Mouse (Mus musculus) T-cell, adult 2 months (primary cell): Measurements from ENCODE around the gene Tnnt1.
A peak's percentile ranks its signal among the peaks of the same experiment; 100 is the strongest.

Experiments used
- DNase-seq: peaks from one replicate; pipeline ENCODE4 v3.0.0; 2022; ENCODE audit warnings: low spot score

The Tnnt1 gene

DNA sequence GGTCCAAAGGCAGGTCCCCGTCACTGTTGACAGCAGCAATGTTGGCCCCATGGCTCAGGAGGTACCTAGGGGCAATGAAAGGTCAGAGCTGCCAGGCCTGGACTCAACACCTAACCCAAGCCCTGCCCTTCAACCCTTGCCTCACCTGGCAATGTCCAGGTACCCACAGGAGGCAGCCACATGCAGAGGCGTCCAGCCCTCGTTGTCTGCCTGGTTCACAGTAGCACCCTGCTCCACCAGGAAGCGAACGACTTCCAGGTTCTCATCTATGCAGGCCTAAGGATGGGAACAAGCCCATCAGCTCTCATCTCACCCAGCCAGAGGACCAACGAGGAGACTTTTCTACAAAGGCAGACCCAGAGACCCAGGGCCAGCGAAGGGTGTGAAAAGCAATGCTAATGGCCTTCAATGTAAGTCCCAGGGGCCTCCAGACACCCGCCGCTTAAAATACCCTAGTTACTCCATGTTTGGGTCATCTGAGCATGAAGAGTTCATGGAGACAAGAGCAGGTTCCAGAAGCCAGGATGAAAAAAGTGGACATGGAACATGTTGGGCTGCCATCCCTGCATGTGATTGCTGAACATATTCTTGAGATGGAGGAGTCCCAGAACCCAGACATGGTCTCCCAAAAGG lies 18.8 kb downstream of the Tnnt1 start:
- DNase-seq = no peak

DNA sequence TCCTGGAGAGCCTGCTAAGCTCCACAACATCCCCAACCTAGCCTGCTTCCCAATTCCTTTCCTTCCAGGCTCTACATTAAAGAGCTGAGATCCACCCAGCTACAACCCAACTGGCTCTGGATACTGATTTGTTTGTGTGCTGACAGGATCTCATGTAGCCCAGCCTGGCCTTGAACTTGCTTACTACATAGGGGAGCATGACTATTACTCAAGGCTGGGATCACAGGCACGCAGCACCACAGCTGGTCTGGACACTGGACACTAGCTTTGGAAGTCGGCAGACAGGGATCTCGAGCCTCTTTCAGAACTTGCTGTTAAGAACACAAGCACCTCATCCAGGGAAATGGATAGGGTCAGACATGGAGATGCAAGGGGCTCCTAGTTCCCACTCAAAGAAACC lies 19.7 kb downstream of the Tnnt1 start:
- no peak for DNase-seq

- no peak for DNase-seq
These were observed 22.2 kb downstream of the Tnnt1 start for GRCm38 (mm10) chr7:4493991-4494390.

GRCm38 (mm10) chr7:4492284-4493224 lies 23.6 kb downstream of the Tnnt1 start:
- DNase-seq = peak; percentile 71

DNA sequence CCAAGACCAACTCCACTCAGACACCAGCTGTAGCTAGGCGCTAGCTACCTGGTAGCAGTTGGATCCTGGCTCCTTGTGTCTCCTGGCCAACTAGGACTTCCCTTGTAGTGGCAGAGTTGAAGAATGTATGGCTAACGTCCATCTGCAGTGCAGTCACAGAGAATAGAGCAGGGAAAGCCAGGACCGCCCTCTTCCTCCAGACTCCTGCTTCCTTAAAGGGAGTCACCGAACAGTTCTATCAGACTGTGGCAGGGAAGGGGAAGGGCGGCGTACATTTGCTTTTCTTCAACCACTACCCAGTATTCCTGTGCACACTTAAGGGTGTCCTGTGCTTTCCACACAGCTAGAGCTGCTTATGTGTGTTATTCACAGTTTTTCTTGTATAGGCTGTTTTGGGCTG lies 24.9 kb downstream of the Tnnt1 start:
- no peak for DNase-seq

DNA sequence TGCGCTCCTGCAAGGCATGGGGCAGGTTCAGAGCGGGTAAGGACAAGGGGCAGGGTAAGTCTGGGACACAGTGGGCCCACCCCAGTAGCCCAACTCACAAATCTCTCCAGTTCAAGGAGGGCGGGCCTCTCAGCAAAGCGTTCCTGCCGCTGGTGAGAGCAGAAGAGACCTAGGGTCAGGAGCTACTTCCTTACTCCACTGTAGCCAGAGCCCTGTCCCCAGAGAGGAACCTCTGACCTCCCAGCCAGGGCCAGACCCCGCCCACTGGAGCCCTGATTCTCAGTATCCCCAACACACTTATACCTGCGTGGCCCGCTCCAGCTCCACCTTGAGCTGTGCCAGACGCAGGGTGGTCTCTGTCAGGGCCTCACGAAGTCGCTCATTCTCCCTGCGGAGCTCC lies 33.9 kb downstream of the Tnnt1 start:
- no peak for DNase-seq

DNA sequence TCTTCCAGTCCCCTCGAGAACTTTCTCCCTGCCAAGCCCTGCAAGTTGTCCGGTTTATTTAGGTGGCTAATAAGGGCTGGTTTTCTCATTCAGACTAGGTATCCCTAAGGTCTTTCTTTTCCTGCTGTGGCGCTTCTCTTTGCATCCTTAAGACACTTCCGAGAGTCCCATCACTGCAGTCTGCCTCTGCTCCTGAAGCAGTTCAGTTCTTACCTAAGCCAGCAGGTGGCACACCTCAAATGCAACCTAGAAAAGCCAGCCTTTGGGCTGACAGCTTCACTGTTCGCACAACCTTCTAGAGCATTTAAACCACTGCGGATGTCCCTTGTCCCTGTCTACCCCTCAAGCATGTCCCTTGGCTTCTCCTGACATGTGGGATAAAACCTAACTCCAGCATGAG lies 36.5 kb downstream of the Tnnt1 start:
- peak; percentile 43 for DNase-seq

- no peak for DNase-seq
These were observed 37.3 kb downstream of the Tnnt1 start for GRCm38 (mm10) chr7:4478796-4479291.

- no peak for DNase-seq
These were observed 38.0 kb downstream of the Tnnt1 start for GRCm38 (mm10) chr7:4478021-4478795.

- DNase-seq = no peak
These were observed 42.2 kb downstream of the Tnnt1 start for GRCm38 (mm10) chr7:4473940-4474339.

DNA sequence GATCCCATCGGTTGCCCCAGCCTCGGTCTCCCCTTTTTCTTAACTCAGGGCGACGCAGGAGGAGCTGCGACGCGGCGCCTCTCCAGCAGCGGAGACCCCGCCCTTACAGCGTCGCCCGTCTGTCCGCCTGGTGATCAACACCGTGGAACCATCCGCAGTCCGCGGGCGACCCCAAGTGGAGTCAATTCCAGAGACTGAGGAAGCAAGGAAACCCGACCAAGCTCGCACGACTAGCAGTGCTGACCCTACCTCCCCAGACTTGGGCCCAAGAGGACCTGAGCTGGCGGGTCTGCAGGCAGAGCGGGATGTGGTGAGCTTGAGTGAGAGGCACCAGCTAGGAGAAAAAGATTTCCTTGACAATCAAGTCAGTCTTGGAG lies 45.0 kb downstream of the Tnnt1 start:
- DNase-seq = peak; percentile 36

- peak; percentile 25 for DNase-seq
These were observed 45.7 kb downstream of the Tnnt1 start for GRCm38 (mm10) chr7:4470275-4471178.

GRCm38 (mm10) chr7:4467801-4468200 lies 48.4 kb downstream of the Tnnt1 start:
- no peak for DNase-seq

- DNase-seq = peak; percentile 45
These were observed 51.9 kb downstream of the Tnnt1 start for GRCm38 (mm10) chr7:4464194-4464824.

DNA sequence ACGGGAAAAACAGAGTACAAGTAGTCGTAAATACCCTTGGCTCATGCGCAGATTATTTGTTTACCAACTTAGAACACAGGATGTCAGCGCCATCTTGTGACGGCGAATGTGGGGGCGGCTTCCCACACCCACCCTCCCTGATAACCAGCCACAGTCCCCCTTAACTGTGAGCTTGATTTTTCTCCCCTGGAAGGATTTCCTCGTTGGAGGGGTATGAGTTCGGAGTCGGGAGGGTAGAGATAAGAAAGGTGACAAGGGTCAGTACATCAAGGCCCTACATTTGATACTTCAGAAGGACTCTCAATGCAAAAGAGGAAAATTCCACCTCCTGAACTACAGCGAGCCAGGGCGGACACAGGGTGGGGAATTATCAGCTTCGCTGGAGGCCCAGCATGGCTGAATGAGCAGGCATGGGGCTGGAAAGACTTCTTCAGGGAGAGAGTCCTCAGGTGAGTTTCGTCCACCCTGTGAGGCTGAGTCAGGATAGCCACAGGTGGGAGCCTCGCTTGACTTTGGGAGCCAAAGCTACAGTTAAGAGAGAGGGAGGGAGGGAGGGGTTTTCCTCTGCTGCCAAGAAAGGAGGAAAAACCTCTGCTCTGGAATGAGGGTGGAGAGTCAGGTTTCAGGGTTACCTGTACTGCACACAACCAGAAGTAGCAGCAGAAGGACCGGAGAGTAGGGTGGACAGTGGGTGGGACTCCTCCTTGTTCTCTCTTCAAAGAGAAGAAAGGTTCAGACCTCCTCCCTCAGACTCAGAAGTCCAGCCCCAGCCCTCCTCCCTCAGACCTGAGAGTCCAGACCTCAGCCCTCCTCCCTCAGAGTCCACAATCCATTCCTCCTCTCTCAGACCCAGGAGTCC lies 55.4 kb downstream of the Tnnt1 start, which contains the start of gene Eps8l1:
Eps8l1 (plus strand) TSS at position 99 of the 859 bp plus-strand sequence.
- peak; percentile 16 for DNase-seq
